Mouse (Mus musculus): ENCODE measurements around the gene Trmt10a.

DNA sequence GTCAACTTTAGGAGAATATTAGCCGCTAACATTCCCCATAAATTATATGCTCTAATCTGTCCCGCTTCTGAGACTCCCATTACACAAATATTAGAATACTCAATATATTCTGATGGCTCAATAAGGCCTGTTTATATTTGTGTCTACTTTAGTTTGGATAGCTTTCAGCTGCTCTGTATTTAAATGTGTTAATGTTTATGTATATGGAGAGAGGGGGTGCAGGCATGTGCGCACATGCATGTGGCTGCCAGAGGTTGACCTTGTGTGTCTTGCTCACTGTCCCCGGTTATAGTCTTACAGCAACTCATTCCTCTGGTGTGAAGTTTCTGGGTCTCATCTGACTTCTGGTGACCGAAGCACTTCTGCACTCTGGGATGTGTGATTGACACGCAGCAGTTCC is 32.3 kb downstream of the Trmt10a start:
- no peak for TF ChIP-seq CTCF (IDR thresholded peaks at IDR 0.05; ENCODE audit: low read depth, low read length)
- TF ChIP-seq POLR2A (IDR thresholded peaks at IDR 0.05; ENCODE audit: borderline replicate concordance, low read depth, low read length) = no peak

All from bone marrow macrophage, adult 2 months (primary cell).